Mouse (Mus musculus) thymus, adult 2 months (tissue): ENCODE results near the gene Carmil3.

Experiments
- CTCF ChIP-seq: fragments of 200-500 bp; IDR thresholded peaks from 2 replicates; pipeline ENCODE4 v1.5.1; 2012; ENCODE audit warnings: mild to moderate bottlenecking, control low read depth, low read length, moderate library complexity, borderline replicate concordance; ENCODE audit not compliant: control insufficient read depth, poor library complexity, insufficient read depth; ENCODE audit errors: extremely low read depth
- POLR2A ChIP-seq: fragments of 200-500 bp; IDR thresholded peaks from 2 replicates; pipeline ENCODE4 v1.6.1; 2012; ENCODE audit warnings: mild to moderate bottlenecking, low read length, control low read depth, moderate library complexity; ENCODE audit not compliant: control insufficient read depth, poor library complexity, insufficient read depth; ENCODE audit errors: extremely low read depth

GRCm38 (mm10) chr14:55554635-55555034 lies 64.2 kb downstream of the Carmil3 start:
- TF ChIP-seq POLR2A (no peak), CTCF (no peak)
